Mouse (Mus musculus) midbrain, embryonic 13.5 days (tissue): ENCODE results near the gene Cyp4f14. TPM values are rescaled to one million over a fixed set of nuclear protein-coding genes. Genes with fewer than 3 reads are reported as not detected.
A peak's percentile ranks its signal among the peaks of the same experiment; 100 is the strongest.
"Not testable (repeated sequence)": the region's sequence is repeated elsewhere in the genome, so short reads cannot be mapped to it uniquely, and the experiment has no call there.

Experiments used
- ATAC-seq: fragments of 200-750 bp; cut with Nextera tagmentation; 2 replicates; pipeline ENCODE4 v1.8.0; 2017; ENCODE audit warnings: mild to moderate bottlenecking, moderate TSS enrichment, moderate library complexity
- H3K27ac ChIP-seq: fragments of 300-500 bp; sonication (generic); 2 replicates; pipeline ENCODE4 v1.5.1; 2015; ENCODE audit warnings: inconsistent platforms, mild to moderate bottlenecking, moderate library complexity
- H3K27me3 ChIP-seq: fragments of 300-500 bp; sonication (generic); 2 replicates; pipeline ENCODE4 v1.6.1; 2015; ENCODE audit warnings: mild to moderate bottlenecking, inconsistent platforms
- H3K36me3 ChIP-seq: fragments of 300-500 bp; sonication (generic); 2 replicates; pipeline ENCODE4 v1.6.1; 2015; ENCODE audit warnings: mild to moderate bottlenecking, inconsistent platforms
- H3K4me1 ChIP-seq: fragments of 300-500 bp; sonication (generic); replicated peaks from 2 replicates; pipeline ENCODE4 v1.6.1; 2015; ENCODE audit warnings: inconsistent platforms
- H3K4me2 ChIP-seq: fragments of 300-500 bp; sonication (generic); replicated peaks from 2 replicates; pipeline ENCODE4 v1.6.1; 2015; ENCODE audit warnings: moderate library complexity, mild to moderate bottlenecking, inconsistent platforms
- H3K4me3 ChIP-seq: fragments of 300-500 bp; sonication (generic); replicated peaks from 2 replicates; pipeline ENCODE4 v1.5.1; 2015; ENCODE audit warnings: mild to moderate bottlenecking, inconsistent platforms
- H3K9ac ChIP-seq: fragments of 300-500 bp; sonication (generic); replicated peaks from 2 replicates; pipeline ENCODE4 v1.6.1; 2015; ENCODE audit warnings: mild to moderate bottlenecking, inconsistent platforms
- H3K9me3 ChIP-seq: fragments of 300-500 bp; sonication (generic); 2 replicates; pipeline ENCODE4 v1.6.1; 2016; ENCODE audit warnings: mild to moderate bottlenecking, inconsistent platforms
- WGBS: fragments of 180-500 bp; shearing (Covaris S2); methylation state at CpG from one replicate; pipeline ENCODE4 v1.1.7; 2015; 5-methylcytosine and 5-hydroxymethylcytosine counted together
- polyA plus RNA-seq: library from polyadenylated mRNA; unstranded; fragments of >200 nt; fragmentation: Nextera tagmentation; extraction: Ambion mirVana; gene quantifications from 2 replicates; pipeline ENCODE4 v1.2.1, GENCODE M21; 2015

Gene Cyp4f14
- polyA plus RNA-seq, 1 experiment from 2014 or later, result not detected

DNA sequence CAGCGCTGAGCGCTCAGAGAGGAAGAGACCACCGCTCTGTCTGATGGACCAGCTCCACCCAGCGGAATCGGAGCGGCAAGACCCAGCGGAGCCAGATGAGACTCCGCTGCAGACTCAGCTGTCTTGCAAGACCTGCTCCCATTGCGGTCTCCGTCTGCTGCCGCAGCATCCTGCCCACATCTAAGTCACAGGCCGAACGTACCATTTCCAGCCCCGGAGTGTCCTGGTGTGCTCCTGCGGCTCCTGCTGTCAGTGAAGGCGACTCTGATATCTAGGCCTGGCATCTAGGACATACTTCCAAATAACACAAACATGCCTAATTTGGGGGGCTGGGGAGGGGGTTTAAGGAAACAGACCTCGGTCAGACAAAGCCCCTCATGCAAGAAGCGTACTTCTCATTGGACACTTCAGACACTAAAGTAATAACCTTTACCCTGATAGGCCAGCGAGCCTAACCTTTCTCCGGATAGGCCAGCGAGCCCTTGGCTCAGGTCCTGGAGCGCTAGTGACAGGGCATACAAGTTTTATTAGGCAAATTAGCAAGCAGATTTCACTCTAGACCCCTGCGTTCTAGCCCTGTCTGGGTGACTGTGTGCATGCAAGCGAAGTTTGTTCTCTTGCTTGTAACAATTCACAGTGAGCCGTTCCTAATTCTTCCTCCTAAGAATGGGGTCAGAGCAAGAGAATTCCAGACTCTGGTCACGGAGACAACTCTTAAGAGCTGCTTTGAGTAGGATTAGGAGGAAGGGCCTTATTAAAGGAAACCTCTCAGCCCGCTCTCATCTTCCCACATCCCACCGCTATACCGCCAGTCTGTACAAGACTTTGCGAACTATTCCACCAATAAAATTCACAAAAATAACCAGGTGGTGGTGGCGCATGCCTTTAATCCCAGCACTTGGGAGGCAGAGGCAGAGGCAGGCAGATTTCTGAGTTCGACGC is 25.6 kb downstream of the Cyp4f14 start, which contains the start of gene Zfp870:
Gene Zfp870 (minus strand): TSS at position 404 of the 942 bp plus-strand sequence.
- H3K4me2 ChIP-seq, result peak within 1 kb of the TSS; percentile 81
- peak within 1 kb of the TSS; percentile 85 for H3K9ac ChIP-seq
- H3K4me1 ChIP-seq, result peaks cover 20% of the 10 kb centered on the region
- peak within 1 kb of the TSS; percentile 75 for H3K27ac ChIP-seq
- peak; percentile 98 for ATAC-seq
- peak within 1 kb of the TSS; percentile 67 for H3K4me3 ChIP-seq
- H3K27me3 ChIP-seq, result no peaks in the 10 kb centered on the region
- no peaks in the 10 kb centered on the region for H3K36me3 ChIP-seq
- 11% methylated on average over 33 of the region's 33 CpGs for WGBS
- H3K9me3 ChIP-seq, result no peaks in the 10 kb centered on the region

DNA sequence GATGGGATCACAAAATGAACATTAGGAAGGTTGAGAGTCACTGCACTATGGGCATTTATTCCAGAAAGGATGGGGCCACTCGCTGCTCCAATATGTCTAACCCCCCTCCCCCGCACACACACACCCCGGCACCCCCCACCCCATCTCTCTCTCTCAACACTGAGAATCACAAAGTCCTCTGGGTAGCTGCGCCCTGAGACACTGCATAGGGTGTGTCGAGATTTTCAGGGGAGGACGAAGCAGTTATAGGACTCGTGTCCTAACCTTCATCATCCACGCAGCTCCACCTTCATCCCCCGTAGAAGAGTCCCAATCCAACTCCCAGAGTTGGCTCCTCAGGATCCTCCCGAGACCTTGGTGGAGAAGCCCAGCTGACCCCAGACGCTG is 26.3 kb downstream of the Cyp4f14 start:
- H3K27ac ChIP-seq, result peak overlapping the region; percentile 75
- ATAC-seq, result no peak
- H3K4me3 ChIP-seq, result peak overlapping the region; percentile 67
- H3K9me3 ChIP-seq, result no peaks in the 10 kb centered on the region
- peak overlapping the region; percentile 81 for H3K4me2 ChIP-seq
- no peaks in the 10 kb centered on the region for H3K27me3 ChIP-seq
- H3K4me1 ChIP-seq, result peaks cover 20% of the 10 kb centered on the region
- no peaks in the 10 kb centered on the region for H3K36me3 ChIP-seq
- H3K9ac ChIP-seq, result peak overlapping the region; percentile 85
- 5% methylated on average over 11 of the region's 11 CpGs for WGBS

DNA sequence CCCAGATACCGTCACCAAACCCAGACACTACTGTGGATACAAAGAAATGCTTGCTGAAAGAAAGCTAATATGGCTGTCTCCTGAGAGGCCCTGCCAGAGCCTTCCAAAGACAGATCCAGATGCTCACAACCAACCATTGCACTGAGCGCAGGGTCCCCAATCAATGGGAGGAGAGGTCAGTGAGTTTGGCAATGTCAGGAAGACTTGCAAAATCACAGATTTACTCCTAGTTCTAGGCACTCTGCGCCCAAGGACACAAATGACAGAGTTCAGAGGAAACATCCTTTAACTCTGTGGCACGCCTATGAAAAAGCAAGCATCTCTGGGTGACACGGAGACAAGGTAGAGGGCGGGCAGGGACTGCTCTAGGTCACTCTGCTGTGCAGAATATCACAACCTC is 27.5 kb downstream of the Cyp4f14 start:
- Histone ChIP-seq H3K9ac (no peak overlapping the region), H3K9me3 (no peaks in the 10 kb centered on the region), H3K27ac (no peak overlapping the region), H3K4me2 (peak overlapping the region; percentile 81), H3K4me1 (peaks cover 20% of the 10 kb centered on the region), H3K27me3 (no peaks in the 10 kb centered on the region), H3K4me3 (peak overlapping the region; percentile 67; the same call in 1 of the 2 replicates), H3K36me3 (peaks cover 8% of the 10 kb centered on the region; the same call in 1 of the 2 replicates)
- WGBS, result 90% methylated on average over 6 of the region's 6 CpGs
- no peak for ATAC-seq

DNA sequence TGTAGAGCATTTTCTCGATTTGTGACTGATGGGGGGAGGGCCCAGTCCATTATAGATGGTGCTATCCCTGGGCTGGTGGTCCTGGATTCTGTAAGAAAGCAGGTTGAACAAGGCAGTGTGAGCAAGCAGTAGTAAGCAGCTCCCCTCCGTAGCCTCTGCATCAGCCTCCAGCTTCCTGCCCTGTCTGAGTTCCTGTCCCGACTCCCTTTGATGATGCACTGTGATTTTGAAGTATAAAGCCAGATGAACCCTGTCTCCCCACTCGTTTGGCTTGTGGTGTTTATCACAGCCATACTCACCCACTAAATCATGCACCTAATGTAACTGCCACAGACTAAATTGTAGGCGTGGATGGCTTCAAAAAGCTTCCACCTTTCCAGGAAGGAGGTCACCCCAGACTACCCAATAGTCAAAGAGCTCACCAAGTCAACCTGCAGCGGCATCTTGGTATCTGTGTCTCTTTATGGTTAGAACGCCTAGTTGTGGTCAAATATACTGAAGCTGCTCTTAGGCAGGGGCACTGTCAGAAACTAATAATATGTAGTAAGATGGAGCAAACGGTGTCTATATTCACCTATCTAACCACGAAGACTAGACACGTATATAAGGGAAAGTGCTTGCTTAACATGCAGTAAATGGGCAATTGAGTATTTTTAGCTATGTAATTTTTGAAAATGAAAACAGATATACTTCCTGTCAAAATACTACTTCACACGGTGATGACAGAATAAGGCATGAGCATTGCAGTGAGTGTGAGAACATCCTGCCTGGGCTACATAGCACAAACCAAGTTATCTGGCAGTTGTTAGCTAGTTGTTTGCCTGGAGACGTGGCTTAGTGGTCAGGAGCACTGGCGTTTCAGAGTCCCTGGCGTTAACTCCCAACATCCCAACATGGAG is 36.6 kb downstream of the Cyp4f14 start:
- Histone ChIP-seq H3K27me3 (peaks cover 11% of the 10 kb centered on the region; the same call in 1 of the 2 replicates), H3K4me3 (no peak overlapping the region), H3K4me1 (no peaks in the 10 kb centered on the region), H3K9ac (no peak overlapping the region), H3K4me2 (no peak overlapping the region), H3K9me3 (no peaks in the 10 kb centered on the region), H3K27ac (no peak overlapping the region), H3K36me3 (peaks cover 65% of the 10 kb centered on the region)
- 94% methylated on average over 14 of the region's 14 CpGs for WGBS
- ATAC-seq, result no peak

DNA sequence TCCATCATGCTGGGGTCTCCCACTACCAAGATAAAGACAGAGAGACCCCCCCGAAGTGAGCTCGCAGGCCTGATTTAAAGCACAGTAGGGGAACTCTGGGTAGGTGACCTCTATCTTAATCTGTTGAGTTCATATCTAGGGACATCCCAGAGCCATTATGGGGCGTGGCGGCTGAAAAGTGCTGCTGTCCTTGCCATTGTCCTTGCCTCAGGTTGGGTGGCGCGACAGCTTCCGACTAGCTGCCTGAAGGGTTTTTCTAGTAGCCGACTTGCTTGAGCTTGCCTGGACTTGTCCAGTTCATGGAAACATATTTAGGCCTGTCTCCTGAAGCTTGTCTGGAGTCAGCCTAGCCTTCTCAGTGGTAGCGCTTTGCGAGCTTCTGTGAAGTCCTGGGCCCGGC is 38.4 kb downstream of the Cyp4f14 start:
- H3K9ac ChIP-seq, result no peak overlapping the region
- H3K9me3 ChIP-seq, result no peaks in the 10 kb centered on the region
- no peak overlapping the region for H3K4me2 ChIP-seq
- no peak for ATAC-seq
- peaks cover 11% of the 10 kb centered on the region; the same call in 1 of the 2 replicates for H3K27me3 ChIP-seq
- no peaks in the 10 kb centered on the region for H3K4me1 ChIP-seq
- 95% methylated on average over 11 of the region's 11 CpGs for WGBS
- H3K36me3 ChIP-seq, result peaks cover 50% of the 10 kb centered on the region
- H3K4me3 ChIP-seq, result no peak overlapping the region
- H3K27ac ChIP-seq, result no peak overlapping the region

DNA sequence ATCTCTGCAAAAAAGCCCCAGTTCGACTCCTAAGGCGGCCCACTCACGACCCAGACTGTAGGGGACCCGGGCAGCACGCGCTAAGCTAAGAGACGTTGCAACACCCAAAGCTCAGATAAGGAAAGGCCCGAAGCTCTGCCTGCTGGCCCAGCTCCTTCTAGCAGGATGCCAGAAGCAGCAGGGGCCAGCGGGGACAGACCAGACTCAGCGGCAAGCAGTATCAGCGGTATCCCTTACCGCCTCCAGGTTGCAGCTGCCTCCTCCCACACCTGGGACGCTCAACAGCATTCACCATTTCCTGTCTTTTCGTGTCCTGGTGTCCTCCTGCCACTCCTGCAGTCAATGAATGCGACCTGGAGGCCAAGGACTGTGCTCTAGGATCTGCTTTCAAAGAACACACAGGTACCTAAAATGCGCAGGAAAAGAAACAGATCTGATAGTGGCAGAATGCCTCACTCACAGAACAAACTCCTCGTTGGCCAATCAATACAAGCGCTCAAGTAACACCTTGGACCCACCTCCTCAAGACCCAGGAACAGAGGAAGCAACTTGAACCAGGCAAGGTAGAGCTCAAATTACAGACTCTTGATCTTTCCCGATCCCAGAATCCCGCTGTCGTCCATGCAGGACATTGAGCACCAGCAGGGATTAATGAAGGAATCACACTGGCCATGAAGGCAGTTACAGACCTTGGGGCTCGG is 39.5 kb downstream of the Cyp4f14 start:
- Histone ChIP-seq H3K4me1 (no peaks in the 10 kb centered on the region), H3K27ac (no peak overlapping the region), H3K9me3 (no peaks in the 10 kb centered on the region), H3K9ac (no peak overlapping the region), H3K27me3 (peaks cover 11% of the 10 kb centered on the region; the same call in 1 of the 2 replicates), H3K4me2 (no peak overlapping the region), H3K36me3 (peaks cover 38% of the 10 kb centered on the region), H3K4me3 (no peak overlapping the region)
- WGBS, result 15% methylated on average over 22 of the region's 22 CpGs
- no peak for ATAC-seq

DNA sequence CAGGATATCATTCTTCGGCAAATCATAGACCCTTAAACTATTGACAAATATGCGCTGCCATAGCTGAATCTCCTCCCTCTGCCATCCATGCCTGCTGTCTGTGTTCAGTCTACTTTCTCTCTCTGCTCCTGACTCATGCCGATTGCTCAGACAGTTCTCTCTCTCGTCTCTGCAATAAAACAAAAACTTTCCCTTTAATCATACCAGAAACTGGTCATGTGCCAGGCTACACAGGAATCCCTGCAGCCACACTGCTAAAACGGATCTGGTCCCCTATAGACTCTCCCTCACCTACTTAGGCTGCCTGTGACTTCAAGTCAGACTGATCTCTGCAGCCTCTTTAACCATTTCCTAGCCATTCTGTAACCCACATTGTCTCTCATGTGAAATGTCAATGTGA is 44.4 kb downstream of the Cyp4f14 start:
- no peak overlapping the region for H3K4me3 ChIP-seq
- 70% methylated on average over 5 of the region's 5 CpGs for WGBS
- H3K36me3 ChIP-seq, result no peaks in the 10 kb centered on the region
- no peak overlapping the region for H3K27ac ChIP-seq
- no peak overlapping the region for H3K9ac ChIP-seq
- ATAC-seq, result no peak
- no peaks in the 10 kb centered on the region for H3K9me3 ChIP-seq
- H3K4me2 ChIP-seq, result no peak overlapping the region
- peaks cover 4% of the 10 kb centered on the region; the same call in 1 of the 2 replicates for H3K27me3 ChIP-seq
- no peaks in the 10 kb centered on the region for H3K4me1 ChIP-seq

DNA sequence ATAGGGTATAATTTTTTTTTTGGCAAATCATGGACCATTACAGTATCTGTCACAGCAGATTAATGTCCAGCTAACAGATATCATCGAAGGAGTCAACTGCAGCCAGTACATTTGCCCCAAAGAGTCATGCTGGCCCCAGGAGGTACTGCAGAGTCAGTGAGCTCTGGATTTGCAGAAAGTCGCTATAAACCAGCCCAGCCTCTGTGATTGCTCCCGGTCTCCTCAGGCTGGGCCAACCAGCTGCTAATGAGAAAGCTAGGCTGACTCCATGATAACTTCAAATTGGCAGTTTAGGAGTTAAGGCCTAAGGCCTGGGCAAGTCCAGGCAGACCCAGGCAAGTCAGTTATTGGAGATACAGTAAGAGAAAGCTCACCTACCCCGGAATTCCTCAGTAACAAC is 45.1 kb downstream of the Cyp4f14 start:
- Histone ChIP-seq H3K9ac (no peak overlapping the region), H3K27me3 (no peaks in the 10 kb centered on the region), H3K4me1 (no peaks in the 10 kb centered on the region), H3K4me3 (no peak overlapping the region), H3K27ac (no peak overlapping the region), H3K9me3 (no peaks in the 10 kb centered on the region), H3K36me3 (no peaks in the 10 kb centered on the region), H3K4me2 (no peak overlapping the region)
- ATAC-seq, result no peak
- 82% methylated on average over 4 of the region's 4 CpGs for WGBS

DNA sequence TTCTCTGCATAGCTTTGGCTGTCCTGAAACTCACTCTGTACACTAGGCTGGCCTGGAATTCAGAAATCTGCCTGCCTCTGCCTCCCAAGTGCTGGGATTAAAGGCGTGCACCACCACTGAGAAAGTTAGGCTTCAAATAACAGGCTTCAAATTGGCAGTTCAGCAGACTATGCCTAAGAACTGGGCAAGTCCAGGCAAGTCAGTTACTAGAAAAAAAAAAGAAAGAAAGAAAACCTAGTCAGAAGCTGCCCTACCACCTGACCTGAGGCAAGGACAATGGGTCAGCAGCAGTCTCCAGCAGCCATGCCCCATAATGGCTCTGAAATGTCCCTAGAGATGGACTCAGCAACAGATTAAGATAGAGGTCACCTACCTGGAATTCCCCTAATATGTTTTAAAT is 45.7 kb downstream of the Cyp4f14 start:
- Histone ChIP-seq H3K27ac (no peak overlapping the region), H3K4me2 (no peak overlapping the region), H3K9ac (no peak overlapping the region), H3K4me3 (no peak overlapping the region), H3K27me3 (no peaks in the 10 kb centered on the region), H3K9me3 (no peaks in the 10 kb centered on the region), H3K4me1 (no peaks in the 10 kb centered on the region), H3K36me3 (no peaks in the 10 kb centered on the region)
- WGBS, result 93% methylated on average over 1 of the region's 1 CpGs
- no peak for ATAC-seq

DNA sequence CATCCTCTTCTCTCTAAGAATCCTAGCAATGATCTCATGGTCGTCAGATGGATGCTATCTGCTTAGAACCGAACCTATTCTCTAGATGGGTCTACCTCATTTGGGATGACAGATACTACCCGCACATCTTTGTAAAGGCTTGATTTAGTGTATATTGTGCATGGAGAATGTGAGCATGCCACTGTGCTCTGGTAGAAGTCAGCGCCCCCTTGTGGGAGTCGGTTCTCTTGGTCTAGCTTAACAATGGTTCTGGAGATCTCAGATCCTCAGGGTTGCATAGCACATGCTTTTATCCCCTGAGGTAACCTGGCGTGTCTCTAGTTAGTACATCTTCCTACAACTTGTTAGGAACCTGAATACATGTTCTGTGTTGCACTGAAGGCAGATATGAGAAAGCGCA is 49.9 kb downstream of the Cyp4f14 start:
- H3K27me3 ChIP-seq, H3K4me2 ChIP-seq, H3K36me3 ChIP-seq, H3K9me3 ChIP-seq, H3K4me3 ChIP-seq, H3K9ac ChIP-seq, H3K27ac ChIP-seq, H3K4me1 ChIP-seq, ATAC-seq: not testable (repeated sequence)
- 58% methylated on average over 5 of the region's 7 CpGs for WGBS

DNA sequence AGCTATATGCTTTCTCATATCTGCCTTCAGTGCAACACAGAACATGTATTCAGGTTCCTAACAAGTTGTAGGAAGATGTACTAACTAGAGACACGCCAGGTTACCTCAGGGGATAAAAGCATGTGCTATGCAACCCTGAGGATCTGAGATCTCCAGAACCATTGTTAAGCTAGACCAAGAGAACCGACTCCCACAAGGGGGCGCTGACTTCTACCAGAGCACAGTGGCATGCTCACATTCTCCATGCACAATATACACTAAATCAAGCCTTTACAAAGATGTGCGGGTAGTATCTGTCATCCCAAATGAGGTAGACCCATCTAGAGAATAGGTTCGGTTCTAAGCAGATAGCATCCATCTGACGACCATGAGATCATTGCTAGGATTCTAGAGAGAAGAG is 60.4 kb downstream of the Cyp4f14 start:
- H3K36me3 ChIP-seq, H3K9me3 ChIP-seq, ATAC-seq, H3K9ac ChIP-seq, H3K4me2 ChIP-seq, H3K4me1 ChIP-seq, H3K27ac ChIP-seq, H3K4me3 ChIP-seq, H3K27me3 ChIP-seq: not testable (repeated sequence)
- 77% methylated on average over 3 of the region's 6 CpGs for WGBS
